19 mouse cellular contexts compared by ENCODE assay signal in the genomic region with DNA sequence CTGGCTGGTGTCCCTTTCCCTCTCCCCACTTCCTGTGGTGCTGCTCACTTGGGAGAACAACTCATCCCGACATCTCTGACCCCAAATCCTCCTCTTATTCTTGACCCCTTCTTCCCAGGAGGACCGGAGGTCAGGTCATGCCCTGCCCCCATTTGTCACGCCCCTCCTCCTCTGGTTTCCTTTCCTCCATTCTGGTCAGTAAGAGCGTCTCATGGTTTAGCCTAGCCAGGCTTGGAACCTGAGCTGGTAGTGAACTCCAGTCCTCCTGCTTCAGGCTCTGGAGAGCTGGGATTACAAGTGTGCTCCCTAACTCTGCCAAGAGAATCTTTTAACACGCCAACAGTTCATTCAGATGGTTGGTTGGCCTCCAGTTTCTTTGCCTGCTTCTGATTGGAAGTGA. TPM values are rescaled to one million over a fixed set of nuclear protein-coding genes. Genes with fewer than 3 reads are reported as not detected.
DNase-seq lines count a peak whose midpoint lies in the region; ATAC-seq lines count a peak whose summit lies in the region.
"Had no signal": no experiment of that assay in that cellular context is flagged by ENCODE, and none has a peak within 500 bp of the region (broad histone marks: within the 10 kb centered on the region; RNA-seq: fewer than 3 reads in every experiment).

No protein-coding gene starts in this region.

- H3K9me3 ChIP-seq in midbrain, embryonic 10.5 days (replicated peaks), result peaks cover 11% of the 10 kb centered on the region
- no peaks in the 10 kb centered on the region for H3K9me3 ChIP-seq in midbrain, embryonic 16.5 days (replicated peaks; ENCODE audit: control insufficient read depth, low read length, poor library complexity, severe bottlenecking)

- no peak overlapping the region for H3K4me2 ChIP-seq in midbrain, embryonic 16.5 days (ENCODE audit: low read length)
- H3K4me2 ChIP-seq: limb, embryonic 13.5 days had no signal

- no peak for ATAC-seq in midbrain, embryonic 16.5 days
- ATAC-seq: Patski had no signal

- no peak overlapping the region for H3K9ac ChIP-seq in midbrain, embryonic 16.5 days (ENCODE audit: low read depth, low read length)
- H3K9ac ChIP-seq: limb, embryonic 13.5 days had no signal

- peak; percentile 54 for DNase-seq in gastrocnemius, adult 18-20 months (ENCODE audit: low spot score)
- DNase-seq in gastrocnemius, postnatal 10 days, result no peak
- peak; percentile 44 for DNase-seq in midbrain, embryonic 10.5 days (ENCODE audit: low spot score)
- peak; percentile 62 for DNase-seq in kidney, adult 9 months
- DNase-seq in cerebellum, adult 11 months, result no peak
- no peak for DNase-seq in layer of hippocampus, postnatal 36 days
- DNase-seq in left cerebral cortex, adult 11 months (ENCODE audit: low spot score), result no peak
- DNase-seq: adrenal gland, postnatal 14 days; gastrocnemius, postnatal 25 days; lung, adult 2 months; right cerebral cortex, postnatal 25 days; thymus, postnatal 25 days had no signal

- H3K27ac ChIP-seq in midbrain, embryonic 10.5 days (replicated peaks), result peak overlapping the region; percentile 46; the same call in 1 of the 2 replicates
- no peak overlapping the region for H3K27ac ChIP-seq in midbrain, embryonic 16.5 days (ENCODE audit: low read length)
- H3K27ac ChIP-seq: limb, embryonic 13.5 days had no signal

- H3K4me1 ChIP-seq in midbrain, embryonic 10.5 days, result peaks cover 38% of the 10 kb centered on the region
- H3K4me1 ChIP-seq in midbrain, embryonic 16.5 days (ENCODE audit: control insufficient read depth, insufficient read depth, low read length), result no peaks in the 10 kb centered on the region

- WGBS in midbrain, embryonic 10.5 days, result 13% methylated on average over 5 of the region's 5 CpGs
- 10% methylated on average over 5 of the region's 5 CpGs for WGBS in midbrain, embryonic 16.5 days

- H3K4me3 ChIP-seq in midbrain, embryonic 10.5 days, result no peak overlapping the region
- no peak overlapping the region for H3K4me3 ChIP-seq in midbrain, embryonic 16.5 days (ENCODE audit: low read depth, low read length)
- H3K4me3 ChIP-seq: limb, embryonic 13.5 days; myocyte had no signal

- no peaks in the 10 kb centered on the region for H3K36me3 ChIP-seq in midbrain, embryonic 10.5 days
- H3K36me3 ChIP-seq in midbrain, embryonic 16.5 days (ENCODE audit: control insufficient read depth, insufficient read depth, low read length), result no peaks in the 10 kb centered on the region
- H3K36me3 ChIP-seq: limb, embryonic 13.5 days had no signal

- peaks cover 70% of the 10 kb centered on the region for H3K27me3 ChIP-seq in midbrain, embryonic 10.5 days (ENCODE audit: low read depth, poor library complexity, severe bottlenecking)
- H3K27me3 ChIP-seq in midbrain, embryonic 16.5 days (ENCODE audit: control insufficient read depth, insufficient read depth, low read depth, low read length), result no peaks in the 10 kb centered on the region
- H3K27me3 ChIP-seq: limb, embryonic 13.5 days; Patski had no signal

RNA-seq across cellular contexts. Expression of gene Tha1, which starts 45.9 kb away (rescaled TPM):
- 1 to 10 TPM; 3.6 to 4.3 TPM for total RNA-seq in gastrocnemius, adult 18-20 months (2021)
- 1 to 10 TPM; 4.7 to 5.6 TPM for total RNA-seq in gastrocnemius, postnatal 10 days (2021)
- polyA plus RNA-seq in midbrain, embryonic 10.5 days (2016; fragmentation: Nextera tagmentation; extraction: Ambion mirVana), result 5.0 and 5.2 TPM in 2 replicates
- 4.2 and 5.0 TPM in 2 replicates for polyA plus RNA-seq in midbrain, embryonic 16.5 days (2015; fragmentation: Nextera tagmentation; extraction: Ambion mirVana)
- 1 to 10 TPM; 3.0 to 3.8 TPM for total RNA-seq in layer of hippocampus, postnatal 36 days (2021)

RNA-seq across cellular contexts. Expression of gene Socs3, which starts 50.6 kb away (rescaled TPM):
- total RNA-seq in gastrocnemius, adult 18-20 months (2021), result 1 to 10 TPM; 3.1 to 6.6 TPM
- 1 to 10 TPM; 6.2 to 9.8 TPM for total RNA-seq in gastrocnemius, postnatal 10 days (2021)
- 14.1 and 14.3 TPM in 2 replicates for polyA plus RNA-seq in midbrain, embryonic 10.5 days (2016; fragmentation: Nextera tagmentation; extraction: Ambion mirVana)
- polyA plus RNA-seq in midbrain, embryonic 16.5 days (2015; fragmentation: Nextera tagmentation; extraction: Ambion mirVana), result 5.9 and 7.2 TPM in 2 replicates
- 1 to 10 TPM; 1.3 to 1.4 TPM for total RNA-seq in layer of hippocampus, postnatal 36 days (2021)

RNA-seq across cellular contexts. Expression of gene Tmem235, which starts 58.7 kb away (rescaled TPM):
- total RNA-seq in gastrocnemius, adult 18-20 months (2021), result not detected
- not detected for total RNA-seq in gastrocnemius, postnatal 10 days (2021)
- not detected in 2 replicates for polyA plus RNA-seq in midbrain, embryonic 10.5 days (2016; fragmentation: Nextera tagmentation; extraction: Ambion mirVana)
- not detected in 2 replicates for polyA plus RNA-seq in midbrain, embryonic 16.5 days (2015; fragmentation: Nextera tagmentation; extraction: Ambion mirVana)
- under 1 TPM in 1 of 2 experiments, not detected in 1; 0.33 TPM for total RNA-seq in layer of hippocampus, postnatal 36 days (2021)
- total RNA-seq: adrenal gland, postnatal 14 days; common myeloid progenitor, adult 5-6 weeks; gastrocnemius, postnatal 25 days; heart, postnatal 10 days had no signal
- polyA plus RNA-seq: limb, embryonic 13.5 days; lung, adult 2 months; myocyte; stomach, embryonic 14.5 days had no signal

Comparison
In these comparisons a context has a peak if more than half of its experiments do, and no peak if none do; other contexts are left out.
1. DNase-seq: peak in gastrocnemius, adult 18-20 months (single experiment), midbrain, embryonic 10.5 days (single experiment) and kidney, adult 9 months (single experiment); none in gastrocnemius, postnatal 10 days (single experiment), cerebellum, adult 11 months (single experiment), layer of hippocampus, postnatal 36 days (0 of 2) and left cerebral cortex, adult 11 months (single experiment).